Mouse (Mus musculus): ENCODE measurements at regions not wholly inside any gene's neighbourhood (a gene's known extent, or its start where the extent isn't known, plus 50 kb on each side); places are given as distances from the start of the nearest gene placed in this dataset.
"Not testable (repeated sequence)": the region's sequence is repeated elsewhere in the genome, so short reads cannot be mapped to it uniquely, and the experiment has no call there.

- no peak overlapping the region for H3K4me2 ChIP-seq
- H3K9ac ChIP-seq = no peak overlapping the region
- no peaks in the 10 kb centered on the region for H3K27me3 ChIP-seq (replicated peaks)
- H3K27ac ChIP-seq = no peak overlapping the region
- 88% methylated on average over 4 of the region's 4 CpGs for WGBS
- H3K4me1 ChIP-seq = no peaks in the 10 kb centered on the region
- H3K9me3 ChIP-seq = no peaks in the 10 kb centered on the region
- no peak for ATAC-seq (replicated peaks)
- H3K36me3 ChIP-seq (replicated peaks) = no peaks in the 10 kb centered on the region
- no peak overlapping the region for H3K4me3 ChIP-seq
Observed at GRCm38 (mm10) chr1:166871258-166871657, 130.0 kb upstream of the Fam78b start.

GRCm38 (mm10) chr1:166876452-166876851 lies 124.8 kb upstream of the Fam78b start:
- H3K4me2 ChIP-seq = no peak overlapping the region
- H3K36me3 ChIP-seq (replicated peaks) = no peaks in the 10 kb centered on the region
- no peak for ATAC-seq (replicated peaks)
- WGBS = 93% methylated on average over 2 of the region's 2 CpGs
- no peak overlapping the region for H3K27ac ChIP-seq
- H3K9ac ChIP-seq = no peak overlapping the region
- no peaks in the 10 kb centered on the region for H3K27me3 ChIP-seq (replicated peaks)
- no peaks in the 10 kb centered on the region for H3K4me1 ChIP-seq
- no peaks in the 10 kb centered on the region for H3K9me3 ChIP-seq
- no peak overlapping the region for H3K4me3 ChIP-seq

GRCm38 (mm10) chr1:166883215-166883614 lies 118.0 kb upstream of the Fam78b start:
- no peak for ATAC-seq (replicated peaks)
- no peaks in the 10 kb centered on the region for H3K27me3 ChIP-seq (replicated peaks)
- H3K27ac ChIP-seq = no peak overlapping the region
- no peak overlapping the region for H3K4me3 ChIP-seq
- 80% methylated on average over 3 of the region's 3 CpGs for WGBS
- no peak overlapping the region for H3K4me2 ChIP-seq
- H3K9me3 ChIP-seq = no peaks in the 10 kb centered on the region
- H3K36me3 ChIP-seq (replicated peaks) = no peaks in the 10 kb centered on the region
- H3K4me1 ChIP-seq = no peaks in the 10 kb centered on the region
- H3K9ac ChIP-seq = no peak overlapping the region

- H3K9ac ChIP-seq = no peak overlapping the region
- H3K4me3 ChIP-seq = no peak overlapping the region
- no peaks in the 10 kb centered on the region for H3K9me3 ChIP-seq
- WGBS = 91% methylated on average over 5 of the region's 5 CpGs
- no peak for ATAC-seq (replicated peaks)
- no peaks in the 10 kb centered on the region for H3K27me3 ChIP-seq (replicated peaks)
- H3K27ac ChIP-seq = no peak overlapping the region
- H3K36me3 ChIP-seq (replicated peaks) = no peaks in the 10 kb centered on the region
- no peaks in the 10 kb centered on the region for H3K4me1 ChIP-seq
- H3K4me2 ChIP-seq = no peak overlapping the region
Observed at GRCm38 (mm10) chr1:166895945-166896344, 105.3 kb upstream of the Fam78b start.

GRCm38 (mm10) chr1:166898741-166899140 lies 102.5 kb upstream of the Fam78b start:
- WGBS = 94% methylated on average over 2 of the region's 2 CpGs
- H3K36me3 ChIP-seq (replicated peaks) = no peaks in the 10 kb centered on the region
- H3K9ac ChIP-seq = no peak overlapping the region
- no peak for ATAC-seq (replicated peaks)
- H3K27ac ChIP-seq = no peak overlapping the region
- no peaks in the 10 kb centered on the region for H3K9me3 ChIP-seq
- H3K4me1 ChIP-seq = peaks cover 2% of the 10 kb centered on the region; the same call in 1 of the 2 replicates
- no peak overlapping the region for H3K4me3 ChIP-seq
- no peaks in the 10 kb centered on the region for H3K27me3 ChIP-seq (replicated peaks)
- H3K4me2 ChIP-seq = no peak overlapping the region

GRCm38 (mm10) chr1:166899238-166899637 lies 102.0 kb upstream of the Fam78b start:
- Histone ChIP-seq H3K9me3 (no peaks in the 10 kb centered on the region), H3K4me2 (no peak overlapping the region), H3K4me1 (peaks cover 2% of the 10 kb centered on the region; the same call in 1 of the 2 replicates), H3K4me3 (no peak overlapping the region), H3K36me3 (replicated peaks) (no peaks in the 10 kb centered on the region), H3K27me3 (replicated peaks) (no peaks in the 10 kb centered on the region), H3K9ac (no peak overlapping the region), H3K27ac (no peak overlapping the region)
- WGBS = 79% methylated on average over 6 of the region's 6 CpGs
- no peak for ATAC-seq (replicated peaks)

- H3K4me1 ChIP-seq = peaks cover 2% of the 10 kb centered on the region; the same call in 1 of the 2 replicates
- H3K4me2 ChIP-seq = no peak overlapping the region
- WGBS = 79% methylated on average over 4 of the region's 4 CpGs
- H3K9ac ChIP-seq = no peak overlapping the region
- no peak overlapping the region for H3K27ac ChIP-seq
- H3K27me3 ChIP-seq (replicated peaks) = no peaks in the 10 kb centered on the region
- no peaks in the 10 kb centered on the region for H3K36me3 ChIP-seq (replicated peaks)
- H3K9me3 ChIP-seq = no peaks in the 10 kb centered on the region
- no peak for ATAC-seq (replicated peaks)
- no peak overlapping the region for H3K4me3 ChIP-seq
Observed at GRCm38 (mm10) chr1:166900028-166900427, 101.2 kb upstream of the Fam78b start.

- H3K4me1 ChIP-seq = peaks cover 2% of the 10 kb centered on the region; the same call in 1 of the 2 replicates
- 42% methylated on average over 8 of the region's 8 CpGs for WGBS
- ATAC-seq (replicated peaks) = no peak
- no peaks in the 10 kb centered on the region for H3K9me3 ChIP-seq
- no peak overlapping the region for H3K9ac ChIP-seq
- H3K27me3 ChIP-seq (replicated peaks) = no peaks in the 10 kb centered on the region
- no peak overlapping the region for H3K4me3 ChIP-seq
- no peak overlapping the region for H3K27ac ChIP-seq
- H3K4me2 ChIP-seq = no peak overlapping the region
- no peaks in the 10 kb centered on the region for H3K36me3 ChIP-seq (replicated peaks)
Observed at GRCm38 (mm10) chr1:166900441-166901161, 100.6 kb upstream of the Fam78b start.

- Histone ChIP-seq H3K27me3 (replicated peaks) (no peaks in the 10 kb centered on the region), H3K4me1 (peaks cover 2% of the 10 kb centered on the region; the same call in 1 of the 2 replicates), H3K4me3 (no peak overlapping the region), H3K9me3 (no peaks in the 10 kb centered on the region), H3K9ac (no peak overlapping the region), H3K4me2 (no peak overlapping the region), H3K27ac (no peak overlapping the region), H3K36me3 (replicated peaks) (no peaks in the 10 kb centered on the region)
- no peak for ATAC-seq (replicated peaks)
- 60% methylated on average over 4 of the region's 4 CpGs for WGBS
Observed at GRCm38 (mm10) chr1:166901574-166901973, 99.6 kb upstream of the Fam78b start.

GRCm38 (mm10) chr1:166903417-166903816 lies 97.8 kb upstream of the Fam78b start:
- no peaks in the 10 kb centered on the region for H3K9me3 ChIP-seq
- H3K4me1 ChIP-seq = peaks cover 2% of the 10 kb centered on the region; the same call in 1 of the 2 replicates
- H3K36me3 ChIP-seq (replicated peaks) = no peaks in the 10 kb centered on the region
- WGBS = 92% methylated on average over 5 of the region's 5 CpGs
- no peak for ATAC-seq (replicated peaks)
- H3K27ac ChIP-seq = no peak overlapping the region
- H3K9ac ChIP-seq = no peak overlapping the region
- H3K4me2 ChIP-seq = no peak overlapping the region
- no peaks in the 10 kb centered on the region for H3K27me3 ChIP-seq (replicated peaks)
- no peak overlapping the region for H3K4me3 ChIP-seq

- WGBS = 77% methylated on average over 10 of the region's 10 CpGs
- Histone ChIP-seq H3K27ac (no peak overlapping the region), H3K9ac (no peak overlapping the region), H3K9me3 (no peaks in the 10 kb centered on the region), H3K4me2 (no peak overlapping the region), H3K27me3 (replicated peaks) (no peaks in the 10 kb centered on the region), H3K36me3 (replicated peaks) (no peaks in the 10 kb centered on the region), H3K4me3 (no peak overlapping the region), H3K4me1 (no peaks in the 10 kb centered on the region)
- no peak for ATAC-seq (replicated peaks)
Observed at GRCm38 (mm10) chr1:166908231-166908805, 92.9 kb upstream of the Fam78b start.

GRCm38 (mm10) chr1:166912195-166912594 lies 89.0 kb upstream of the Fam78b start:
- not testable (repeated sequence) for H3K27ac ChIP-seq; H3K36me3 ChIP-seq (replicated peaks); H3K4me1 ChIP-seq; H3K4me2 ChIP-seq; ATAC-seq (replicated peaks); H3K9me3 ChIP-seq; H3K4me3 ChIP-seq; H3K9ac ChIP-seq; H3K27me3 ChIP-seq (replicated peaks)
- 96% methylated on average over 7 of the region's 10 CpGs for WGBS

All from midbrain, embryonic 15.5 days (tissue).